Mouse (Mus musculus) embryo, embryonic 11.5 days (tissue): ENCODE data around the gene Il12rb1.
A peak's percentile ranks its signal among the peaks of the same experiment; 100 is the strongest.

ENCODE experiments used
- DNase-seq: peaks from one replicate; pipeline ENCODE4 v3.0.0-alpha.2; 2012; ENCODE audit warnings: low read depth, low spot score

Gene Il12rb1

DNA sequence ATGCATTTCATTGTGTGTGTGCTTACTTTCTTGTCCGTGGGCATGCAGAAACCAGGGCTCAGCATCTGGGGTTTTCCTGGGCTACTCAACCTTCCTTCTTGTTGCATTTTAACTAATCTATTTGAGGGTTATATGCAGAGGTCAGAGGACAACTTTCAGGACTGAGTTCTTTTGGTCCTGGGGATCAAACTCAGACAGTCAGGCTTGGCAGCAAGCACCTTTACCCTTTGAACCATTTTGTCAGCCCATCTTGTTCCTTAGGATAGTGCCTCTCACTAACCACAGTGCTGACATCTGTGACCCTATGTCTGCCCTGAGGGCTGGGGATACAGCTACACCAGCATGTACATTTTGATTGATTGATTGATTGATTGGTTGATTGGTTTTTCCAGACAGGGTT is 19.5 kb downstream of the Il12rb1 start:
- DNase-seq, result no peak

DNA sequence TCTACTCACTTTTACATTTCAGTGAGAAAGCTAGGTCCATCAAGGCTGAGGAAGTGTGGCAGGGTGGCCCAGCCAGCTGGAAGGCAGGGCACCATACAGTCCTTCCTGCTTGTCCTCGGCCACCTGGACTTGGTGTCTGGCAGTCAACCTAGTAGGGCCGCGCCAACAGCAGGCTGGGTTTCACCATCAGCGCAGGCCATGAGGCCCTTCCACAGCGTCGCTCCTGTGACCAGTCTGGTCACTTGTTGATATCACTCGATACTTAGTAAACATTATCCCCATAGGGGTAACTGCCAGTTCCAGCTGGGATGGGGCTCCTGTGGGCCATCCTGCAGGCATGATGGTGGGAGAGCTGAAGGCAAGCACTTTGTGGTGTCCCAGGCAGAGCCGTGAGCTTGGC is 23.3 kb downstream of the Il12rb1 start:
- no peak for DNase-seq

DNA sequence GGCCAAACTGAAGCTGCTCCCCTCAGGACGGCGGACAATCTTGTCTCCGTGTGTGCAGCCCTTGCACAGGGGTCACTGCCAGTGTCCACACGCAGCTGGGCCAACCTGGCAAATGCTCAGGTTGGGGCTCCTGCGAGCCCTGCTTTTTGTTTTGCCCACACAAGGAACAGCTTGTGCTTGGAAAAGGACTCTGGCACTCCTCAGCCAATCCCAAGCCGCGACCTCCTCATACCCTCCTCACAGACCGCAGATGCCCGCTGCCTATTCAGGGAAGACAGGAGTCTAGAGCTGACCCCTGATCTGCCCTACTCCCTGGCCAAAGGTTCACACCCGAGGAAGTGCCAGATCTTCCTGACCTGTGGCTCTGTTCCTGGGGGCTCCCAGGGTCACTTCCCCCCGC is 24.1 kb downstream of the Il12rb1 start:
- DNase-seq, result no peak

DNA sequence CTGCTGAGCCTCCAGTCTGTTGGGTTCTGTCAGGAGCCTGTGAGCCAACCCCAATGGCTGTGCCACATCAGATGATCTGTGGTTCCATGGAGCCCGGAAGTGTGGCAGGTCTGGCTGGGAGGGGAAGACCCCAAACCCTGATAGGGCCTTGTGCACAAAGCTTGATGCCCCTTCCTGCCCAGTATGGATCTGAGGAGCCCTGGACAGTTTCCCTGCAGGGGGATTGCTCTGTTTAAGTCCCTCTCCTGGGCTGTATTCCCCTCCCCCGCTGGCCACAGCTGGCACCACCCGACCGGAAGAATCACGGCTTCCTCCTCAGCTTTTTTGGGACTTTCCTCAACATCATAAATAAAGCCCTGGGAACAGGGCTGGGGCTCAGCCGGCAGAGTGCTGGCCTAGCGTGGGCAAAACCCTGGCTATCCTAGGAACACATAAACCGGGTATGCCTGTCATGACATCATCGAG is 24.8 kb downstream of the Il12rb1 start:
- DNase-seq, result no peak

DNA sequence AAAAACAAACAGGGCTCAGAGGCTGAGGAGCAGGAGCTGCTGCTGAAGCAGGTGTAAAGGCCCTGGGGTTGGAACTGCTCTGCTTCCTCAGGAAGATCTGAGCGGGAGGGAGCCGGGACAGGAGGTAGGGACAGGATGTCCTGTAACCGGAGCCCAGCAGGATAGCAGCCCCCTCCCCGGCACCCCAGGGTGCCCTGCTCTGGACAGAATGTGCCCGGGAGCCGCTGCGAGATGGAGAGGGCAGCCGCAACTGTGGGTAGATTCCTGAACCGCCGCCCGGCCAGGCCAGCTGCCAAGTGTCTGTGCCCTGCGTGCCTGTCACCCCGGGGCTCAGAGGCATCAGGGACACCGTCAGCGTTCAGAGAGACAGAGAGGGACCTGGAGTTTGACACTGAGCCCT is 25.3 kb downstream of the Il12rb1 start:
- no peak for DNase-seq

DNA sequence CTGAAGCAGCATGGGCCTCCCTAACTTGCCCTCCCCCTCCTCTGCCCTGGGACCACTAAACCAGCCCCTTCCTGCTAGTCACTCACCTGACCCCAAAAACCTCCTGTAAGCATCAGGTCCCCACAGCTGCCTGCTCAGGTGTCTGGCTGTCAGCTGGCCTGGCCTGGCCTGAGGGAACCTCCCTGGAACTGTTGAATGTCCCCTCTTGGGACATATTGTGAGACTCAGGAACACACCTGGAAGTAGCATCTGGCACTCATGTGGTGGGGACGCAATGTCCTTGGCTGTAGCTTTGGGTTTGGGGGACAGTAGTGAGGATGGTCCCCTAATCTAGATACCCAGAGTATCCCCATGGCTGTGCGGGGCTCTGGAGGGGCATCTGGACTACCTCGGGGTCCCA is 25.8 kb downstream of the Il12rb1 start:
- no peak for DNase-seq

DNA sequence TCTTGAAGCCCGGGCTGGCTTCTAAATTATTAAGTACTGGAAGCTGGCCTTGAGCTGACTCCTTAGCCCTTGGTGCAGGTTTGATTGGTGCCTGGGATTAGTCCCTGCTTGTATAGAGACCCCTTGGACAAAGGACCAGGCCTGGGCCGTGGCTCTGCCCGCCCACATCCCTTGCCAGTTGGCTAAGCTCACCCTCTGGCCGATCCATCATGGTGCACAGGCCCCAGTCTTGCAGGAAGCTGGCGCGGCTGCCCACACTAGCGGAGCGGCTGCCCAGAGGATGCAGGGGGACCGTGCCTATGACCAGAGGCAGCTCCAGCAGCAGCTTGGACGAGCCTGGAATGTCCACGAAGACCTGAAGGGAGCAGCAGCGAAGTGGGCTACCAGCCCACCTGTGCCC is 28.4 kb downstream of the Il12rb1 start:
- DNase-seq, result no peak

DNA sequence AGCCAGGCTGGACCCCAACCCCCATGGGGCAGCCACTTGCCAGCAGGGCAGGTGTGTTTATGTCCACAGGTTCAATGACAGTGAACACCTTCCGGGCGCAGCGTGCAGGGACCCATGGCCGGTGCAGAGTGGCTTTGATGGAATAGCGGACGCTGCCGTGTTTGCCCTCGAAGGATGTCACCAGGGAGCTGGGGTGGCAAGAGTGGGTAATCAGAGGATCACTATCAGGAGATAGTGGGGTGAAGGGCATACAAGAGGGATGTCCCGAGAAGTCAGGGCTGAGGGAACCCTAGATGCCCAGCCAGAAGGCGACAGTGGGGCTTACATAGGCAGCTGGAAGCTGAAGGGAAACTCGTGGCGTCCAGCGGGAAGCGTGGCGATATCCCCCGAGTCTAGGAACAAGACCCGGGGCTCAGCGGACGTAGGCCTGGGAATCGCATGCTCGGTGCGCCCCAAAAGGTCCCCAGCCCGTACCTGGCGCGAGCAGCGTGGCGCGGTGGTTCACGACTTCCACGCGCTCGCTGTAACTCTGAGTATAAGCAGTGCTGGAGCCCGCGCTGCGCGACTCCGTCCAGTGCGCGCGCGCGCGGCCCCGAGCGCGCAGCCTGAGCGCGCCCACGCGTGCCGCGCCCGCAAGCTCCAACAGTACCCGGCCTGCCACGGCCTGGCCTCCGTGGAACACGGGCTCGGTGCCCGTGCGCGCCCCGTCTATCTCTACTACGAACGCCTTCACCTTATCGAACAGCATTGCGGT is 30.6 kb downstream of the Il12rb1 start:
- DNase-seq, result no peak

DNA sequence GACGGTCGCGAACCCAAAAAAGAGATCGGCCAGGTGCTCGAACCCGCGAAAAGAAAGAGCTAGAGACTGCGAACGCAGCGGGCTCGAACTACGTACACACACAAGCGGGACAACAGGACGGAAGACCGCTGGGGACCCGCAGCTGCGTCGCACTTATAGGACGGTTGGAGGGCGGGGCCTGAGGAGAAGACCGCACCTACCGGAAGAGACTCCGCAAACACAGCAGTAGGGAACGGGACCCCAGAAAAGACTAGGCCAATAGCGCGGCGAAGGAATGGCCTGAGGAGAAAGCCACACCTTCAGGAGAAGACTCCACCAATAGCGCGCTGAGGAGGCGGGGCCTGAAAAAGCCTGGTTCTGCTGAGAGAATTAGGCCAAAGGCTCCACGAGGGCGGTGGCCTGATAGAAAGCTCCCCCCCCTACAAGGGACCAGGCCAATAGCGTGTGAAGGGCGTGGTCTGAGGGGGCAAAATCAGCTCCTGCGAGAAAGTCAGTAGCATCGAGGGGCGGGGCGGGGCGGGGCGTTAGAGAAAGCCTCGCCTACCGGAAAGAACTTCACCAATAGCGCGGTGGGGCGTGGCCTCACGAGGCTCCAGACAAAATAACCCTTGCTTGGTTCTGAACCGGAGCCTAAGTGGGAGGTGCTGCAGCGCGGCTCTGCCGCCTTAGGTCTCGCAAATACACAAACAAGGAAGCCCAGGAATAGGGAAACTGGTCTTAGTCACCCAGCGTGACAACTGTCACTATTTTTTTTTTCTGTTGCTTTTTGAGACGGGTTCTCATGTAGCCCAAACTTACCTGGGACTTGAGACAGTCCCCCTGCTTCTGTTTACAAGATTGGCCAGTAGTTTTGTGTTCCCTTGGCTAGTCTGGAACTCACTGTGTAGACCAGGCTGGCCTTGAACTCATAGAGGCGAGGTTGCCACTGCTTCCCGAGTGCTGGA is 31.4 kb downstream of the Il12rb1 start, which contains the start of gene Arrdc2:
Gene Arrdc2 (minus strand): TSS at position 313 of the 944 bp plus-strand sequence.
- peak; percentile 100 for DNase-seq

DNA sequence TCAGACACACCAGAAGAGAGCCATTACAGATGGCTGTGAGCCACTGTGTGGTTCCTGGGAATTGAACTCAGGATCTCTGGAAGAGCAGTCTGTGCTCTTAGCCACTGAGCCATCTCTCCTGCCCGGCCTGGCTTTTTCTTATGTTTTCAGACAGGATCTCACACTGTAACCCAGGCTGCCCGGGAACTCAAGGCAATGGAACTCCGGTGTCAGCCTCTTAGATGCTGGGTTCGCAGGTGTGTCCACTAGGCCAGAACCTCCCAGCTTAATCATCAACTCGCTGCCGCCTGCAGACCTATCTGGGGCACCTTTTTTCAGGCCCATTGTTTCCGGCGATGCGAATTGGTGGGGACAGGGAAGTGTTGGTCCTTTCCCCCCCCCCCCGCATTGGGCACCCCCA is 32.3 kb downstream of the Il12rb1 start:
- no peak for DNase-seq

DNA sequence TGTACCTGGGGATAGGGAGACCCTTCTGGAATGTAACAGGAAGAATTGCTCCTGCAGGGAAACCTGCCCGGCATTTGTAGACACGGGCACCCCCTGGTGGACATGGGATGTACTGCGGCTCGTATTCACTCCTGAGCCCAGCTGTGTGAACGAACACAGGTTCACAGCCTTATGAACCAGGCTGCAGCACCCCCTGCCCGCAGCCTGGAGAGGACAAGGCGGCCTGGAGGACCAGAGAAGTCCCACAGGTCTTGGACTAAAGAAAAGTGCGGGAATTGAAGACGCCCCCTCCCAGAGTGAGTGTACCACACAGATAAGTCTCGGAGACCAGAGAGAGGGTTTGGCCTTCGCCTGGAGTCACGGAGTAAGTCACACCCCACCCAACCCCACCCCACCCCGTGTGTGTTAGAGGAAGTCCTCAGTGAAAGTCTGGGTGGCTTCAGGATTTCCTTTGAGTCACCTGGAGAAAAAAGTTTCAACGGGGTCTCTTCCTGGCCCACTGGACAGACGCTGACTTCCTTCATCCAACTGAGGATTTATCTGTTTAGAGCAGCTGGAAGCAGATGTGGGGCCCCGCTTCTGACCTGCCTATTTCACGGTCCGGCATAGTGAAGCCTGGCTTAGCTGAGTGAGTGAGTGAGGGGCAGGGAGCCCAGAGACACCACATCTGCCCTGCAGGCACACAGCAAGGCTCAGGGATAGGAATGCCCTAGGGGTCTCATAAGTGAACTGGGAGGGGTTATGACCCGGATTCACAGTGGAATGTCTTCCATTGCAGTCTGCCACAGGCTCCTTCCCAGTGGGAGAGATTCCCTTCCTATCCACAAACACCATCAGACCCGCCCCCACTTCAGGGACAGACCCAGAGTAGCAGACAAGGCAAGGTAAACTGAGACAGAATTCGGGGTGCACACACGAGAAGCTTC is 33.2 kb downstream of the Il12rb1 start:
- peak; percentile 81 for DNase-seq

DNA sequence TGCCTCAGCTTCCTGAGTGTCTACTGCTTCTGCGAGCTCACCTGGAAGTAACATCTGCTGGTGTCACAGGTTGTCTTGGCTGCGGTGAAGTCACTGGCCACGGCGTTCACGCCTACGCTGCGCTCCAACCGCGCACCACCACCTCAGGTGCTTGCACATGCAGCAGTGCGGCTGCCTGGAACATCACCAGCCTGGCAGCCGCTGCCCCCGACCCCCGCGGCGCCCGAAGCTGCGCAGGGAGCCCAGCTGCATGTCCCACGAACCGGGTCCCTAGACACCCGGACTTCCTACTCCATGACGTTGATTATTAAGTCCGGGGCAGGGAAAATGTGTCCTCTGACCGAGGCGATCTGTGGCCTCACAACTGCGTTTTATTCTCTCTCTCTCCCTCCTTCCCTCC is 34.2 kb downstream of the Il12rb1 start:
- no peak for DNase-seq

DNA sequence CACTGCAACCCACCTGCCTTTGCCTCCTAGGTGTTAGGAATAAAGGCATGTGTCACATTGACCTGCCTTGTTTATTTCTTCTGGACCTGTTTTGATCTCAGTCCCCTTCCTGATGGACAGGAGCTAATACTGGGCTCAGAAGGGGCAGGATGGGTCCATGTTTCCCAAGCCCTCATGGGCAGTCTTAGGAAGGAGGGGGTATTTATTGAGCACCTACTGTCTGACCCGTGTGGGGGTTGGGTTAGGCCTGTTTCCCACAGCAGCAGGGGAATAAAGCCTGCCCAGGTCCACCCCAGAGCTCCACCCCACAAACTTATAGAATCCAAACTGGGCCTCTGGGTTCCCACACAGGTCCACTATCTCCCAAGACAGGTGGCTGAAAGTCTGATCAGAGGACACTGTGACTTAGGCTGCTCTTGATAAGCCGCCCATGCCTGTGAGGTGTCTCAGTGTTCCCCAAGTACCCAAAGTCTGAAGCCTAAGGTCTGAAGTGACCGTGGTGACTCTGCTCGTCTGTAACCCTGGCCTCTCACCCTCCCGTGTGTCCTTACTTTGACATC is 35.0 kb downstream of the Il12rb1 start:
- no peak for DNase-seq

DNA sequence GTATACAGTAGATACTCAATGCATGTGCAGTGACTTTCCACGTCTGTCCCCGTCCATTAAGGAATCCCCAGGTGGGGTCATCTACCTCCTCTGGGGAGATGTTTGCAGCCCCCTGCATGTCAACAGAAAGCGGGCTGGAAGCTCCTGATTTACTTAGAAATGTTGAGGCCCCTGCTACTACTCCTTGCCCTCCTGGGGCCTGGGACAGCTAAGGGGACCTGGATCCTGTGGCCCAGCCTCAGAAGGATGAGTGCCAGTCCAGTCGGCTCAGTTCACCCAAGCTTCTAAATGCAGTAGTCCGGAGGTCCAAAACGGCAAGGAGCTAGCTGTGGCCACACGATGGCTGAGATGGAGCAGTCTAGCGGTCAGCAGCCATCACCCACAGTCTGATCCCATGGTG is 35.7 kb downstream of the Il12rb1 start:
- no peak for DNase-seq

DNA sequence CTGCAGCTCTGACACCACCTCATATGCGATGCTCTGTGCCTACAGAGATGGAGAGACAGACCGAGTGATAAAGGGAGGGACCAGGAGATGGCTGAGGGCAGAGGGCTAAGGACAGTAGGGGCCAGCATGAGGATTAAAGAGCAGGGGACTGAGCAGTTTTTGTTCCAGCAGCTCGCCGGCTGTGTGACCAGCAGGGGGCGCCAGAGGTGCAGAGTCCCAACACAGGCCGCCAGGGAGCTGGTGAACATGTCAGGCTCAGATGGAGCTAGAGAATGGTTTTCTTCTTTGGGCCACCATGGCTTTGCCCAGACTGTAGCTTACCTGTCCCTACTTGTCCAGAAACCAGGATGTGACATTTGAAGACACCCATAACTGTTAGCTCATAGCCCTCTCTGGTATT is 36.3 kb downstream of the Il12rb1 start:
- DNase-seq, result no peak

DNA sequence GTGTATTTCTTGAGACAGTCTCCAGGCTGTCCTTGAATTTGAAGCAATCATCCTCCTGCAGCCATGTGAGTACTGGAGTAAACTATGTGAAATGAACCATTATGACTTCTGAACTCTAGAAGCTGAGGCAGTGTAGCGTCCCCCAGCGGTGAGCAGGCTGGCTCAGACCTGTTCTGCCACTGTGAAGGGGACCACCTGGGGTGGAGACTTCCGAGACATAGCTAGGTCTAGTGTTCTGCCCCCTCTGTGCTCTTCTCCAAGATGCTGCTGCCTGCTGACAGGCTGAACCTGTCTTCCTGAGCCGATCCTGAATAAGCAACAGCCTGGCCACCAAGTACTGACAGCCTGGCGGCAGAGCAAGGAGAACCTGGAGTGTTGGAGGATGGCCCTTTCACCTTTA is 36.9 kb downstream of the Il12rb1 start:
- no peak for DNase-seq

DNA sequence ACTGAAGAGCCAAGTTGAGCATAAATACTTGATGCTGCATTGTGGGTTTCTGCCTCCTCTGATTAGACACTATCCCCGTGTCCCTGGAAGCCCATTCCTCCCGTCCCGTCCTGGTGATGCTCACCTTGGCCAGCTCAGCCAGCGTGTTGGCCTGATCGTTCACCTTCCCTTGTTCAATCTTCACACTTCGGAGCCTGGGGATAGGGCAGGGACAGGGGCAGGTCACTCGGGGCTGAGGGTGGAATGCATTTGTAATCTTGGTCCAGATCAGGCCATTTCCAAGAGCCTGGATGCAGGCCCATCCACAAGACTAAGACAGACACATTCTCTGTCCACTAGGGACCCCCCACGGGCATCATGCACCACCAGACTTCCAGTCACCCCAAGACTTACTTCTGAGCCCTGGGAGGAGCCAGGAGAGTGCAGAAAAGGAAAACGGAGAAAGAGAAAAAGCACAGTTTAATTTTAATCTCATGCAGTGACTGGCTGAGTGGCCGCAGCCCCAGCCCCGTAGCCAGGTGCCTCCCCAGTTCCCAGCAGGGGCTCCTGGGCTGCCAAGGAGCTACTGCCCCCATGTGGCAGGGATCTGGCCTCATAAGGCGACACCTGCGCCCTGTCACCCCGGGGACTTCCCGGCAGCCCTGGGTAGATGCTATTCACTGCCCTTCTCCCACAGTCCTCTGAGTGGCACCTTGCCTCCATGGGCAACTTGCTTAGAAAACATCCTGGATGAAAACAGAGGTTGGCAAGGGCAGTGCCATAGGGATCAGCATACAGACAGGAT is 38.3 kb downstream of the Il12rb1 start:
- no peak for DNase-seq

DNA sequence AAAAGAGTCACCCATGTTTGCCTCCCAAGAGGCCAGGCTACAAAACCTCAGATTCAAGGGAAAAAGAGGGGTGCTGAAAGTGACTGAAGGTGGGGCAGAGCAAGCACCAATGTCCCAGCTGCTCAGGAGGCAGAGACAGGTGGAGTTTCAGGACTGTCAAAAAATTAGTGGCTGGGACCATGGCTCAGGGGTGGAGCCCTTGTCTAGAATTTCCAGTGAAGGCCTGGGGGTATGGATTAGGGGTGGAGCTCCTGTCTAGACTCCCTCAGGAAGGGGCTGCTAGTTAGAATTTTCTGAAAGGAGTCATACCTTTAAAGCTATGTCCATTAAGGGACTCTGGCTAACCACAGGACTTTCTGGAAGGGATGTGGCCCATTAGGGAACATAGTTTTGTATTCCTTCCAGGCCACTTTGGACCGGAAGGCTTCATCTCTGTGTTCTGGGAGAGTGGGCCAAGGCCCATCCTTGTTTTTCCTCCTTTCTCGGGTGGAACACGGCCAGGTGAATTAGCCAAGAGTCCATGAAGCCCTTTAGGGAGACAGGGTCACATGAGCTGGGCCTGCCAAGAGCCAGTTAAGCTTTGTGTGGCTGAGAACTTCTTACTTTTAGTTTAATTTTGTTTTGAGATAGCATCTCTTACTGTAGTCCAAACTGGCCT is 41.2 kb downstream of the Il12rb1 start:
- no peak for DNase-seq

DNA sequence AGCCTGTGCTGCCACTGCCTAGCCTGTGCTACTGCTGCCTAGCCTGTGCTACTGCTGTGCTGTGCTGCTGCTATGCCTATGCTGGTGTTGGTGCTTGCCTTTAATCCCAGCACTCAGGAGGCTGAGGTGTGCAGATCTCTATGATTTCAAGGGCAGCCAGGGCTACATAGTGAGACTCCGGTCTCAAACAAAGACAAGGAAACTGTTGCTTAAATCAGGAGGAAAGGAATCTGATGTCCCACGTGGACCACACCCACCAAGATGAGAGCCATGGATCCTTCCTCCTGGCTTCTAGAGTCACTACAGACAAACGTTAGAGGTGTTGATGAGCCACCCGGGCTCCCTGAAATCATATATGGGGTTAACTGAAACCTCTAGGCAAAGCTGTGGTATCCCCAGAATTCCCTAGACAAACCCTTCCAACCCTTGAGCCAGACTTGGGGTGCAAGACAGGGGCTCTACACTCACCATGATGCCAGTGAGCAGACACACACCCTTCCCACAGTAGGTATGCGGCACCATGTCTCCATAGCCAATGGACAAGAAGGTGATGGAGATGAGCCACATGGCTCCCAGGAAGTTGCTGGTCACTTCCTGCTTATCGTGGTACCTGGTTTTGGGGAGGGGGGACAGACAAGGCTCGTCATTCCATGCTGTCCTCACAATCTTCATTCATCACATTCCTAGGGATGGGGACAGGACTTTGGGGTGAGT is 42.0 kb downstream of the Il12rb1 start:
- DNase-seq, result no peak
